Mouse (Mus musculus): ENCODE measurements around the gene Phtf2. TPM values are rescaled to one million over a fixed set of nuclear protein-coding genes. Genes with fewer than 3 reads are reported as not detected.

Phtf2 gene
- total RNA-seq (2021), result 10 to 100 TPM; 14.9 to 23.1 TPM
- long read RNA-seq, experiment 1, full-length matches to known transcripts, result 11 of 27 reads
- long read RNA-seq, experiment 1, partial matches to known transcripts, result 4 of 27 reads
- long read RNA-seq, experiment 1, other reads (novel, unspliced or antisense), result 12 of 27 reads
- long read RNA-seq, experiment 2, full-length matches to known transcripts, result 9 of 16 reads
- long read RNA-seq, experiment 2, partial matches to known transcripts, result 1 of 16 reads
- long read RNA-seq, experiment 2, other reads (novel, unspliced or antisense), result 6 of 16 reads

GRCm38 (mm10) chr5:20881915-20882800, at the start of gene Phtf2, which contains the start of gene Tmem60:
Gene Phtf2, minus strand, starts transcription at chr5:20882124.
Gene Tmem60, plus strand, starts transcription at chr5:20882191.
- intact Hi-C loops (cut with DNase I), result loop anchor here (2.0 kb wide), 1 partner anchor 69 kb away; no protein-coding TSS in a partner anchor
- peak; percentile 98 to 99 for DNase-seq (ENCODE audit: extremely low spot score in 1 of 2, low spot score in 2 of 2)
- Histone ChIP-seq H3K27ac (peak within 1 kb of the TSS; percentile 89), H3K4me3 (peak within 1 kb of the TSS; percentile 81)
- TF ChIP-seq CTCF (IDR thresholded peaks at IDR 0.05), result no peak

GRCm38 (mm10) chr5:20931300-20931699, 49.4 kb upstream of the Phtf2 start:
- intact Hi-C loops (cut with DNase I), result no loop called here
- DNase-seq (ENCODE audit: extremely low spot score in 1 of 2, low spot score in 2 of 2), result no peak
- no peak for TF ChIP-seq CTCF (IDR thresholded peaks at IDR 0.05)
- no peak overlapping the region for H3K4me3 ChIP-seq
- no peak overlapping the region for H3K27ac ChIP-seq

- intact Hi-C loops (cut with DNase I), result no loop called here
- no peak overlapping the region; the same call in 1 of the 2 replicates for H3K27ac ChIP-seq
- H3K4me3 ChIP-seq, result no peak overlapping the region
- DNase-seq (ENCODE audit: extremely low spot score in 1 of 2, low spot score in 2 of 2), result no peak
- no peak for TF ChIP-seq CTCF (IDR thresholded peaks at IDR 0.05)
Measured at GRCm38 (mm10) chr5:20930430-20930829, 48.5 kb upstream of the Phtf2 start.

DNA sequence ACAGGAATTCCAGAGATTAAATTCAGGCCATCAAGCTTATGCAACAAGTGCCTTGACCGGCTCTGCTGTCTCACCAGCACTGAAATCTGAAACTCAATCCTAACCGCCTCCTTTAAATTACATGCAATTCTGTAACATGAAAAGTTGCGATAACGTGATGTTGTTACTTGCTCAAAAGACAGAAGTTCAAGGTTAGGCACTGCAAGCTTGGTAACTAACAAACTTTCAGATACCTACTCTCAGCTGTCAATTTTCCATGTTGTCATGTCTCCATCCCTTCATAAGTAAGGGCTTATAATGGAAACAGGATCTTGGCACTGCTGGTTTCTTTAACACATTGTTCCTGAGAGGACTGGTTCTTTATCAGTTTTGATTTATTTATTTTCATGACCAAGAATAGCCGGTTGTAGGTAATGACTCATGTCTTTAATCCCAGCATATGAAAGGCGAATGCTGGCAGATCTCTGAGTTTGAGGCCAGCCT, 47.8 kb upstream of the Phtf2 start:
- DNase-seq (ENCODE audit: extremely low spot score in 1 of 2, low spot score in 2 of 2), result no peak
- no peak overlapping the region for H3K4me3 ChIP-seq
- no peak overlapping the region; the same call in 1 of the 2 replicates for H3K27ac ChIP-seq
- no peak for TF ChIP-seq CTCF (IDR thresholded peaks at IDR 0.05)
- intact Hi-C loops (cut with DNase I), result no loop called here

GRCm38 (mm10) chr5:20925451-20925850, 43.5 kb upstream of the Phtf2 start:
- Histone ChIP-seq H3K4me3 (no peak overlapping the region), H3K27ac (no peak overlapping the region)
- no peak for TF ChIP-seq CTCF (IDR thresholded peaks at IDR 0.05)
- intact Hi-C loops (cut with DNase I), result no loop called here
- no peak for DNase-seq (ENCODE audit: extremely low spot score in 1 of 2, low spot score in 2 of 2)

DNA sequence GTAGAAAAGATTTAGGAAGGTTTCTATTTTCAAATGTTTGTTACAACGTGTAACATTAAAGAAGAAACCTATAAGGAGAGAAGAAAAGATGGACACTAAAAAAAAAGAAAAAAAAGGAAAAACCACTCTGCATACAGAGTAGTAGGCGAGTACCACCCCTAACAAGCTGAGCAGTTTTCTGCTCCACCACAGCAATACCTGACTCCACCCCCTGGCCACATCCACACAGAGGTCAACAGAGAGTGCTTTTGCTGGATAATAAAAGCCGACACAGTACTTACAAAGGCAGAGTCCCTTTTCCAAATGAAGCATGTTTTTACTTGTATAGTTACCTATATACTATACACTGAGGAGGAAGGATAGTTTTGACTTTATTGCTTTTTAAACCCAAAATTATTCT, 42.7 kb upstream of the Phtf2 start:
- intact Hi-C loops (cut with DNase I), result no loop called here
- H3K27ac ChIP-seq, result no peak overlapping the region
- no peak overlapping the region for H3K4me3 ChIP-seq
- DNase-seq (ENCODE audit: extremely low spot score in 1 of 2, low spot score in 2 of 2), result no peak
- no peak for TF ChIP-seq CTCF (IDR thresholded peaks at IDR 0.05)

- no peak overlapping the region for H3K27ac ChIP-seq
- TF ChIP-seq CTCF (IDR thresholded peaks at IDR 0.05), result no peak
- intact Hi-C loops (cut with DNase I), result no loop called here
- H3K4me3 ChIP-seq, result no peak overlapping the region
- DNase-seq (ENCODE audit: extremely low spot score in 1 of 2, low spot score in 2 of 2), result no peak
Measured at GRCm38 (mm10) chr5:20919566-20919965, 37.6 kb upstream of the Phtf2 start.

GRCm38 (mm10) chr5:20918967-20919366, 37.0 kb upstream of the Phtf2 start:
- intact Hi-C loops (cut with DNase I), result no loop called here
- DNase-seq (ENCODE audit: extremely low spot score in 1 of 2, low spot score in 2 of 2), result no peak
- no peak for TF ChIP-seq CTCF (IDR thresholded peaks at IDR 0.05)
- H3K4me3 ChIP-seq, result no peak overlapping the region
- H3K27ac ChIP-seq, result no peak overlapping the region

DNA sequence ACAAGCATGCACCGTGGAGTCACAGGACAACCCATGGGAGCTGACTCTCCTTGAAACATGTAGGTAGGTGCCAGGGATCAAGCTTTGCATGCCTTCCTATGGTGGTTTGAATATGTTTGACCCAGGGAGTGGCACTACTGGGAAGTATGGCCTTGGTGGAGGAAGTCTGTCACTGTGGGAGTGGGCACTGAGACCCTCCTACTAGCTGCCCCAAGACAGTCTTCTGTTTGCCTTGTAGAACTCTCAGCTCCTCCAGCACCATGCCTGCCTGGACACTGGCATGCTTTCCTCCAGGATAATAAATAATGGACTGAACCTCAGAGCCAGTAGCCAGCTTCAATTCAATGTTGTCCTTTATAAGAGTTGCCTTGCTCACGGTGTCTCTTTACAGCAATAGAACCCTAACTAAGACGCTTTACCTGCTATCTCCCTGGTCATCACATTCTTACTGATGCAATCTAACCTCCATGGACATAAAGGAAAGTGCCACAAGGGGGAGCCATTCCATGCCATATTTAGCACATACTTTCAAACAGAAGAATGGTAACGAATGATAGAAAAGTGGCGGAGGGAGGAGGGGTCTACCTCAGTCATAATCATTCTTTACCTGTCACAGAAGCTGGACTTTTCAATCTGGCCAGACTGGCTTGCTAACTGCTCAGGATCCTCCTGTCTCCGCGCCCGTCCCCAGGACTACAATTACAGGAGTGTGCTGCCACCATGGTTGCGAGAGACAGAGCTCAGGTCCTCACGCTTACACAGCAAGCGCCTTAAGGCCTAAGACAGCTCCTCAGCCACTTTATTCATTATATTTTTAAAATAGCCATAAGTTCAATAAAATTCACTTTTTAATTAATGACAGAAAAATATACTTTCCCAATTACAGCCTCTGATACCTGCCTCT, 31.7 kb upstream of the Phtf2 start:
- intact Hi-C loops (cut with DNase I), result loop anchor here (2.0 to 5.0 kb wide), 2 partner anchors 39 to 55 kb away; no protein-coding TSS in a partner anchor
- H3K4me3 ChIP-seq, result no peak overlapping the region

DNA sequence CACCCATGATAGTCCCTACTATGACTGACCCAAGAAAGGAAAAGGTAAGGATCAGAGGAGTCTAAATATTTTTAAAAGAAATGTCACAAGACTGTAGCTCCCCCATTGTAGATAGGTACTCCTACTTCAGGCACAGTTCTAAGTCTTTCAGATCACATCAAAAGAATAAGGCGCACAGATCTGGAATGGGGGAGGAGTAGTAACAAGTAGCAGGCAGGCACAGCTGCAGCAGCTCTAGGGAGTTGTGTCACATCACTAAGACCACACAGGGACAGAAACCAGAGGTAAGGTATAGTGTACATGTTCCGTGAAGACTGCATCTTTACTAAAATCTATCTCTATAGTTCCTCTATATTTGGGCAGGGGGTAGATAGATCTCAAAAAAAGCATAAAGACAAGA, 29.8 kb upstream of the Phtf2 start:
- Histone ChIP-seq H3K4me3 (no peak overlapping the region), H3K27ac (no peak overlapping the region)
- no peak for DNase-seq (ENCODE audit: extremely low spot score in 1 of 2, low spot score in 2 of 2)
- TF ChIP-seq CTCF (IDR thresholded peaks at IDR 0.05), result no peak
- intact Hi-C loops (cut with DNase I), result loop anchor here (5.0 kb wide), 1 partner anchor 41 kb away; no protein-coding TSS in a partner anchor

More for the DNA sequence above, 31.7 kb upstream of the Phtf2 start:
- TF ChIP-seq CTCF (IDR thresholded peaks at IDR 0.05), result peak; percentile 79
- DNase-seq (ENCODE audit: extremely low spot score in 1 of 2, low spot score in 2 of 2), result peak; percentile 66 to 69
- H3K27ac ChIP-seq, result no peak overlapping the region

GRCm38 (mm10) chr5:20906191-20906590, 24.3 kb upstream of the Phtf2 start:
- intact Hi-C loops (cut with DNase I), result no loop called here
- no peak for DNase-seq (ENCODE audit: extremely low spot score in 1 of 2, low spot score in 2 of 2)
- Histone ChIP-seq H3K4me3 (no peak overlapping the region), H3K27ac (no peak overlapping the region)
- TF ChIP-seq CTCF (IDR thresholded peaks at IDR 0.05), result no peak
